Mouse (Mus musculus) brain, adult 2 months (tissue): ENCODE results near the gene Timm8a2.

ENCODE experiments used
- DNase-seq: peaks from one replicate; pipeline ENCODE4 v3.0.0; 2011; ENCODE audit warnings: low read depth, low spot score

The Timm8a2 gene

DNA sequence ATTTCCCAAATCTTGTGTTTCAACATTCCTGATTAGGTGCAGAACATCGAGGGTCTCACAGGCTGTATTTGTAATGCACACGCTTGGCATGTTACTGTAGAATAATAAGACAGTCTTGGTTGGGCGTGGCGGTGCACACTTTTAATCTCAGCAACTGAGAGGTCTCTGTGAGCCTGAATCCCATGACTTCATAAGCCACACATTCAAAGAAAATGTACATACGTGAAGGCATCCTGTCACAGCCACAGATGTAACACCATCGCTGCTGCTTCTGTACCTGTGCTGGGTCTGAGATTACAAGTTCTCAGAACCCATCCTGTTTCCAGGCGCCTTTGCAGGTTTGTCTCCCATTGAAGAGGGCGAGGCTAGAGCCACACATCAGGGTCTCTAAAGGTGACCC lies 22.7 kb upstream of the Timm8a2 start:
- no peak for DNase-seq

DNA sequence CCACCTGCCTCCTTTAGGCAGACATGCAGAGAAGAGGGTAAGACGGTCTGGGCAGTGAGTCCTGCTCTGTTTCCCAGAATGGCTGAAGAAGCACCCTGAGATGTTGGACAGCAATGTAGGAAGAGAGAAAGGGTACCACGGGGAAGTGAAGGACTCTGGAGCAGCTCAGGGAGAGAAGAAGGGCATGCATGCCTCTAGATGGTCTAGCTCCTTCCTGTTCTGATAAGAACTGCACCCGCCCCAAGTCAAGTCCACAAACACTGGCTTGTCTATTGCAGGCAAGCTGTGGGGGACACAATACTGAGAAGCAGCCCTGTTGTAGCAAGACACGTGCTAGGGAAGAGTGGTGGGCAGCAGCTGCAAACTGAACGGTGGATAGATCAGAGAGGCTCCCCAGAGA lies 22.3 kb upstream of the Timm8a2 start:
- no peak for DNase-seq

DNA sequence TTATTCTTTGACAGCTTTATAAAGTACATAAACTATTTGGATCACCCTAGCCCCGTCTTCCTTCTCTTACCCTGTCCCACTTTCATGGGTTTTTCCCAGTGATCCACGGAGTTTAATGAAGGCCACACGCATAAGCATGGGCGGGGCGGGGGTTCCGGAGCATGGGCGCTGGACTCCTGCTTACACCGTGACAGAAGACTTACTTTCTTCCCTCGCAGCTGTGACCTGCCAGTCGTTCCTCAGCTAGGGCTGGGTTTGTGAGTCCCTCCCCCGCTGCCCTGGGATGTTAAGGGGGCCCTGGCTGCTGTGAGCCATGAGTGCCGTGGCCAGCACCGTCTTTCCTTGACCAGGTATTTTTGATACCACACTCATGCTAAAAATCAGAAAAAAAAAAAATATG lies 21.7 kb upstream of the Timm8a2 start:
- no peak for DNase-seq

DNA sequence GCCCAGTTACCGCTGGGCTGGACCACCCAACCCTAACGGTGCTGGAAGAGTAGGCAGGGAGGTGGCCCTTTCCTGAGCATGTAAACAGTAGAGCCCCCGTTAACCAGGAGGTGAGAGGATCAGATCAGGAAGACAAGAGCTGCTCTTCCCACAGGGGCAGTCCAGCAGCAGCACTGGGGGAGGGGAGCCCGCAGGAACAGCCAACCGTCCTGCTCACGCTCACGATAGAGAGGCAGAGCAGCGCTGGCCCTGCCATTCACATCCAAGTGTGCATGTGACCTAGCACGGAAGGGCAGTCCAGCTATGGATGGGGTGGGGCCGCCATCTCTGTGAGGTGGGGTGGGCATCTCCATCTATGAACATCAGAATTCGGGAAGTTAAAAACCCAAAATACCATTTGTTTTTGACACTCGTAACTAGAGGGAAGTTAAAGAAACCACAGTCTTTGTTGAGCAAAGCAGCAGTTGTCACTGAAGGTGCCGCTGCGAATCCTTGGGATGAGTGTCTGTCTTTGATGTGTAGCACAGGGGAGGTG lies 21.0 kb upstream of the Timm8a2 start:
- DNase-seq = no peak

DNA sequence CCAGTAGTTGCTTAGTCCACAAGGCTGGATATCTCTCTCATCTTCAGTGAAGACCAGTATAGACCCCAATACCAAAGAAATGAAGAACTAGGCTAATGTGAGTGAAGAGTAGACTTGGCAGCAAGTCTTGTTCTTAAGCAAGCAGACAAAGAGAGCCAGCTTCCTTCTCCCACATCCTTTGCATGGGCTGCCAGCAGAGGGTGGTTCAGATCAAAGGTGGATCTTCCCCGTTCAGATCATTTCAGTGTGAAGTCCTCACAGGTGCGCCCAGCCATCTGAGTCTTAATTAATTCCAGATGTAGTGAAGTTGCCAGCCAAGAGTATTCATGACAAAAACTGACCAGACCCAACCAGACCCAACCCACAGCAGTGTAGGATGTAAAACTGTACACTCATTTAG lies 16.5 kb upstream of the Timm8a2 start:
- no peak for DNase-seq

DNA sequence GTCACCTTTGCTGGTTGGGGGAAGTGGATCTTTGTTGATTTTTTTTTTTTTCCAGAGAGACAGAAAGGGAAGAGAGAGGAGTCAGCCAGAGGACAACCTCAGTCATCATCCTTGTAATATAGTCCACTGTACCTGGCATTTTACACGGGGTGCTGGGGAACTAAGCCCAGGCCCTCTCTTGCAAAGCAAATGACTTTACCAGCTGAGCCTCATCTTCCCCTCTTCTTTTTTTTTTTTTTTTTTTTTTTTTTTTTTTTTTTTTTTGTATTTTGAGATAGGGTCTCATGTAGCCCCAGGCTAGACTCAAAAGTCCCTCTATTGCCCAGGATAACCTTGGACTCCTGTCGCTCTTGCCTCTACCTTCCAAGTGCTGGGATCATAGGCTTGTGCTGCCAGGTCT lies 15.1 kb upstream of the Timm8a2 start:
- no peak for DNase-seq

DNA sequence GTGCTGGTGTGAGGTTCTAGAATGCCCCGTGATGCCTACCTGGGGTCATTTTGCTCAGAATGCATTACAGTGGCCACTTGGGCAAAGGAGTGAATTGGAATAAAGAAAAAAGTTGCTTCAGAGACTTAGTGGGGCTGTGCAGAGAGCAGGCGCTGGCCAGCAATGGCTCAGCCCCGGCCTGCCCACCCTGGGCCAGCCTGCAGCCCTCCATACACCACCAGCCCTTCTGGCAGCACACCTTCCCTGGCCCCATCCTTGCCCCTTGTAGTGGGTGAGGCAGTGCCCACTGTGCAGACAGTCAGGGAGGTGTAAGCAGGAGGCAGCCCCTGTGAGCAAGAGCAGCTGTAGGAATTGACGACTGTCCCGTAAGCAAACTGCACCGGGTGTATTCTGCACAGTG lies 13.9 kb upstream of the Timm8a2 start:
- DNase-seq = no peak

DNA sequence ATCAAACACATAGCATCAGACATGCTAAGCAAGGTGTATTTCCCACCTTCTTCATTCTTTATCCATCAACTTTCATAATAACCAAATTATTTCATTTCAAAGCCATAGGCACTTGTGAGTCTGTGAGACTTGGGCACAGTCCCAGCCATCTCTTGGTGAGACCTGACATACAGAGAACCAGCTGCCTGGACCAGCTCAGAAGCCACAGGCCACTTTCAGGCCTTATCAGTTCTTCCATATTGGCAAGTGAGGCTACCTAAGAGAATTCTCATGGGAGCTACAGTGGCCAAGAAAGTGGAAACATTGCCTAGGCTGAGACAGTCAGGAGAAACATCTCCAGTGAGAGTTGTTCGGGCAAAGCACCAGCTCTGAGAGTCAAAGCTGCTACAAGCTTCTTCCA lies 11.4 kb upstream of the Timm8a2 start:
- no peak for DNase-seq

DNA sequence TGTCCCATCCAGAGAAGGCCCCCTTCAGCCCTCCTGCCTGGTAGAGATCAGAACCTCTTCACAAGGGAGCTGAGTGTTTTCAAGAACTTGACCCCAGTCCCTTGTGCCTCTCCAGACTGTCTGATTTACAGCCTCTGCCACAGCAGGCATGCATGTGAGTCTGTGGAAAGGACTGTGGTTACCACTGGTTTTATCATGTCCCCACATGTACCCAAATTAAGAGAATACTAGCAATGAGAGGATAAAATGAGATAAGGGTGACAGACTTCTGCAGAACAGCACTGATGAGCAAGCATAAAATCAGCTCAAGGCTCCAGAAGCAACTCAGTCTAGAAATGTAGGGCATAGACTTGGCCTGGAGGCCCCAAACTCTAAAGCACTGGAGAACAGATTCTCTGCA lies 10.5 kb upstream of the Timm8a2 start:
- DNase-seq = no peak

DNA sequence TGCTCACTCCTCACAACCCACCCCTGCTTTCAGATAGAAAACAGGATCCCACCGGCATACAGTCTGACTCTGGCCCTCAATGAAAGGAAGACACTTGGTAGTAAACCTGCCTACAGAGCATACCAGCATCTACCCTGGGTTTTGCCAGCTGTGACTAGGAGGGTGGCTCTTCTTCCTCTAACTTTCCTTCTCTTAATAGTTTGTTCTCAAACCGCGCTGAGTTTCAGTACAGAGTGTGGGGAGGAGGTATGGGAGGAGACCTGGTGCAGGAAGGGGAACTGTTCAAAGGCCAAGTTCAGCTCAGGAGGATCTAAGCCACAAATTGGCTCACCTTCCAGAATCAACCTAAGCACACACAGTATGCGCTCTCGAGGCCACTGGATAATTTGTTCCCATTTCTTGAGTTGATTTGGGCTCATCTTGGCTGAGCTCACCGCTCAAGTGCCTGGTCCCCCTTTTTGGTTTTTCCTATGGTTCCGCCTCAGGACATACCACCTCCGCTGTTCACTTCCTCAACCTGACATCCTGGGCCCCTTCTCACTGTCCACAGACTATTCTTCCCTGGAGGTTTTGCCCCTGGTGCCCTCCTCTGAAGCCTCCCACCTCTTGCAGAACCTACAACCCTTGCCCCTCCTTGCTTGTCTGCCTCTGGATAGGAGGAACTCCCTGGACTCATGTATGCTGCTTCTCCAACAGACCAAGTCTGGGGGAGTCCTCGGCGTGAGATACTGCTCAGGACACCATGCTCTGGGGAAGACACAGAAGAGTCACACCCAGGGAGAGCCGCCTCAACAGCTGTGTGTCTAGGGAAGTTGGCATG lies 5.3 kb upstream of the Timm8a2 start:
- DNase-seq = no peak

DNA sequence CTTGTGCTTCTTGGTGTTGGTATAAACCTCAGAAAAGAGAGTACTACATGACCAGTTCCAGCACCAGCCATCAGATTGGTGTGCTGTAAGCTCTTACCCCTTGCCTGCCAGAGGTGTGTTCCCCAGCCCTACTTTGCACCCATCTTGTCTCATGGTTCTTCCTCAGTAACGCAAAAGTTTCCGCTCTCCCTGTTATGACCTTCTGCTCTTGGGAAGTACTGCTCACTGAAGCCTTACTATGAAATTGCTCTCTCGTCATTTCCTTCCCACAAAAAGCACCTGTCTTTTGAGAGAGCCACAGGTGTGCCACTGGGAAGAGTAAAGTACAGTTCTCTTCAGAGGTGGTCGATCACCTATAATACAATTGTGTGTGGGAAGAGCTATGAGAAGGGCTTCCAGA lies 4.6 kb upstream of the Timm8a2 start:
- no peak for DNase-seq

DNA sequence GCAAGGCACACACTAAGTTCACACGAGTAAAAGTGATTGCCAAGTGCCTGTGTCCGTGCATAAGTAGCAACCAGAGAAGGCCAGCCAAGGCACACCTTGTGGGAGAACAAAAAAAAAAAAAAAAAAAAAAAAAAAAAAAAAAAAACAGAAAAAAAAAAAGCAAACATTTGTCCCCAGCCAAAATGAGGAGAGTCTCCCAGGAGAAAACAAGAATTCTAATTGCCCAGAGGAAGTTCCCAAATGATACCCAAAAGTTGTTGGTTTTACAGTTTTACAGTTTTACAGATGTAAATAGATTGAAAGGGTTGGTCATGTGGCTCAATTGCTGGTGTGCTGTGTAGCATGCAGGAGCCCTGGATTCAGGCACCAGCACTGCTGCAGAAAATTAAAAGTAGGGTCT lies 2.4 kb upstream of the Timm8a2 start:
- DNase-seq = no peak

DNA sequence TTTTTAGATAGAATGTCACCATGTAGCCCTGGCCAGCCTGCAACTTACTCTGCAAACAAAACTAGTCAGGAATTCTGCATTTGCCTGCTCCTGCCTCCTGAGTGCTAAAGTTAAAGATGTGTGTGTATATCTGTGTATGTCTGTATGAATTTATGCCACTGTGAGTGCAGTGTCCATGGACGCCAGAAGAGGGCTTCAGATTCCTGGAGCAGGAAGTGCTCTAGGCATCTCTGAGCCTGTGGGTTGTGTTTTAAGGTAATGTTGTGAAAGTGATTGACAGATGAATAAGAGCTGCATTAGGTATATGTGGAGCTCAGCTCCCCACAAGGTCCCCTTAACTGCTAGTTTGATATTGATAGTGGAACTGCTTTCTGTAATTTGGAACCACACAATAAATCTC lies 707 bp downstream of the Timm8a2 start:
- DNase-seq = no peak

DNA sequence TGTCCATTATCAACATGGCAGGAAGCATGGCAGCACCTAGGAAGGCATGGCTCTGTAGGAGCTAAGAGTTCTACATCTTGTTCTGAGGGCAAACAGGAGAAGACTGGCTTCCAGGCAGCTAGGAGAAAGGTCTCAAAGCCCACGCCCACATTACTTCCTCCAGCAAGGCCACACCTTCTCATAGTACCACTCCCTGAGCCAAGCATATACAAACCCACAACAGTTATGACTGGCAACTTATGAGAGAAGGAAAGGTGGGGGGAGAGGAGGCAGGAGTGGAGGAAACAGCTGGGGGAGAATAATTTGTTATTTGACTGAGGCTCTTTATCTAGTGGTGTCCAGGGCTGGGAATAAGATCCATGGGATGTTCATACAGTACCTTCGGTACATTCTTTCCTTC lies 1.4 kb downstream of the Timm8a2 start:
- DNase-seq = no peak

DNA sequence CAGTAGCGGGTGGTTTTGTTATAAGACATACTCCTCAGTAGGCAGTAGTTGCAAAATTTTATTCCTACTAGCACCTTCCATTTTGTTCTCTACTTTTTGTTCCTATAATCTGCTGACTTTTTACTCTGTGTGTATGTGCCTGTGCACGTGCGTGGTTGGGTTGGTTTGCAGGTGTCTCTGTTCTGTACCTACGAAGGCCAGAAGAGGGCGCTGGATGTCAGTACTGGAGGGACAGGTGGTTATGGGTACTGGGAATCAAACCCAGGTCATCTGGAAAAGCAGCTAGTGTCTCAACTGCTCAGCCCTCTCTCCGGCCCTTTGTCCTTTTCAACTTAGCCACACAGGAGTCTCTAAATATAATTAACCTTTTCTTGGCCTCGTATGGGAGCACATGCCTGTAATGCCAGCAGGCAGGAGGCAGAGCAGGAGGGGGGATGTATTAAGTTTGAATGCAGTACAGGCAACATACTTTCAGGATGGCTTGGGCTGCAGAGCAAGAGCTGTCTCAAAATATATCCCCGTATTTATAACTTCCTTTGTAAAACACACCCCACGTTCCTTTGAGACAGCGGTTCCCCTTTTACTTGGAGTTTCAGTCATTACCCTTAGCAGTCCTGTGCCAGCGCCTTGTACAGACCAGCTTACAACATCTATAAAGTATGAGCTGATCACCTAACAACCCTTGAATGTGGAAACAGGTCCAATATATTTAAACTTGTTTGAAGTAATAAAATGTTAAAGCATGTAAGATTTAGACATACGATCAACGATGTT lies 4.6 kb downstream of the Timm8a2 start:
- DNase-seq = no peak

DNA sequence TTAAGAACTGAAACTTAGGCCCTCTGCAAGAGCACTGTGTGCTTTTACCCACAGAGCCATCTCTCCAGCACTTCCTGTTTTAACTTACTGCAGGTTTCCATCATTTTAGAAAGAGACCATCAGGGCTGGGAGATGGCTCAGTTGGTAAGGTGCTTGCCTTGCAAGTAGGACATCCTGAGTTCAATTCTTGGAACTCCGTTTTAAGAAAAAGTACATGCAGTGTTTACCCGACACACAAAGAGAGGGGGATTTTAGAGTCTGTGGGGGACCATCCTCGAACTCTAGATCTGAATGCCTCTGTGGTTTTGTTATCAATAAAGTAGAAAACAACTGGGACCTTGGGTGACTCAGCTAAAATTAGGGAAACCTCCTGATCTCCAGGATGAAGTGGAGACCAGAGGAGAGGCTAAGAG lies 6.9 kb downstream of the Timm8a2 start:
- no peak for DNase-seq

DNA sequence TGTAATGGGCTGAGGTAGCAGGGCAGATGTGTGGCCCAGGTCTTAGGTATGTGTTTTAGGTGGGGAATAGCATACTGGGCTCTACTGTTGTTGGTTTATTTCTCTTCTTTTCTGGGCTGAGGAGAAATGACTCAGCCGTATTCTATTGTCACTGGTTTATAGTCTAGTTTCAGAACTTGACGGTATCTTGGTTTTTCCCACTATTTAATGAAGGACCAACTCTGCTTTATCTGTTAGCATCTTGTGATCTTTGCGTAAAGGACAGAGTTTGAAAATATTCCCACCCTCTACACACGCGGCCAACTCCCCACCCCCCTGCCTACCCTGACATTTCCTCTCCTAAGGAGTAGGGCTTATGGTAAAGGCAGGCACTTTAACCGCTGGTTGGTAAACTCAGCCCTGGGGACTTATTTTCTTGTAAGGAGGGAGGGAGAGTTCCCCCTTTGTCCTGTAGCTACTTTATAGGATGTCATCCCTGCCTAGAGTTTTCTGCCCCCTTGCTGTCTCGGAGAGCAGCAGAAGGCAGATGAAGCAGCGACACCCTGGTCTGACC lies 7.7 kb downstream of the Timm8a2 start:
- DNase-seq = no peak

DNA sequence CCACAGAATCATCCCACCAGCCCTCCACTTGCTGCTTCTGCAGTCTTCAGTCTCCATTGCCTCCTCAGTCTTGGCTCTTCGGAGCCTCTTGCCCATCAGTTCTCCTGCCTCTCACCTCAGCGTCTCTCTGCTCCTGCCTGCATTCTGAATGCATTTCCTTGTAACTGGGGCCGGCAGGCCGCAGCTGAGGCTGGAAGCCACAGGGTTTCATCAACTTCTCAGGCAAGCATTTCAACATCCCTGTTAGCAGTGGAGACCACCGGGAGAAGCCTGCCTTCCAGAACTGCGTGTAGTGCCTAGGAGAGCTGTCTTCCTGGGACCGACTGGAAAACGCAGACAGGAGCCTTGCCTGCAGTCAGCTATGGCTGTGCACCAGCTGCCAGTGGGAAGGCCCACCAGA lies 13.3 kb downstream of the Timm8a2 start:
- no peak for DNase-seq

DNA sequence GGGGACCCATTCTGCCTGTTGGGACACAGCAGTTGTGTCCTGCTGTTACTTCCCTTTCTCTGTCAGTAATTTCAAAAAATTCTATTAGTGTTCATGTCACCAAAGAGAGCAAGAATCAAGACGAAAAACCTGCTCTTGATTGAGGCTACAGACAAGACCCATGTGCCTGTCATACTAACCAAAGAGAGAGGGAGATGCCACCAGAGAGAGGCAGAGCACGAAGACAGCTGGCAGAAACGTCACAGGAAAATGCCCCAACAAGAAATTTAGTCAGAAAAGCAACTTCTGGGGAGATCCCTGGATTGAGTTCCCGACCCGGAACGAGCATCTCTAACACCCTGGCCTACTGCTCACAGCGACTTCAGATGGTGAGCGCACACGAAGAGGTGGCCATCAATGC lies 14.3 kb downstream of the Timm8a2 start:
- DNase-seq = no peak

DNA sequence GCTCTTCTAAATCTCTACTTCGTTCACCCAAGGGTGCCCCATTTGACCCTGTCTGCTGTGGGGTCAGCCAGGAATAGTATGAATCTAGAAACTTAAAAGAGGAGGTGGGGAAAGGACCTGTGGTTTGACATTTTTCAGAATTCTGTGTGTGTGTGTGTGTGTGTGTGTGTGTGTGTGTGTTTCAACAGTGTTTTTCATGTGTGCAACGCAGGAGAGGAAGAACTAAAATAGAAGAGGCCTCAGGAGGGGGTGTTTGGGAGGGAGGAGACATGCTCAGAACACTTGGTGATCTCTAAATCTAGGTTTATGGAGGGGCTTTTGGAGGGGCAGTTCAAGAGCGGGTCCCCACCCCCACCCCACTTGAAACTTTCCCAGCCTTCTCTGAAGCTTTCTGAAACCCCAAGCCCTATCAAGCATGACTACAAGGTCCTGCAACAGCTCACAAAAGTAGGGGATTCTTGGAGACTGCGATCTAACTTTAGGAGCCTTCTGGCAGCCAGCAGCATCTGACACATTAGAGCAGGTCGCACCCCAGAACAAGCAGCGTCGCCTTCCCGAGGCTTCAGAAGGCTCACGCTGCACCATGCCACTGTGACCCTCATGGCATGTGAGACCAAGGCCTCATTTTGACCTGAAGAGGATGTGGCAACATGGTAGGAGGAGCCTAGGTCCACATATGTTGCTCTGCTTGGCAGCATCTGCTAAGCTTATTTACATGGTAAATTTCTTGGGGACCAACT lies 18.6 kb downstream of the Timm8a2 start:
- DNase-seq = no peak

DNA sequence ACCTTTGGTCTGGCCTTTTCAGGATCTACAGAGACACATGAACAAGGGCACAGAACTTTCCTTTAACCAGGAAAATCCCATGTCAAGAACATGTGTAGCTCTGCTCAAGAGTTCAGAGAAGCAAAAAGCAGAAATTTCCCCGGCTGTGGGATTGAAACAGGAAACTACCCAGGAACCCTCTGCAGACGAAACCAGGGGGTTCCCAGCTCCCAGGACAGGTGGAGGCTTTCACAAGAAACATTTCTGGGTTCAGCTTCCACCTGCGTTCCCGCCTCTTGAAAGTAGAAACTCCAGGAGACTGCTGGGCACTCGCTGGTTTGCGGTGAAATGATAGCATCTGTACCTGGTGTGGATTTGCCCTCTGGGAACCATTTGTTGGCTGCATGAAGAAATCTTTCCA lies 22.4 kb downstream of the Timm8a2 start:
- DNase-seq = no peak

DNA sequence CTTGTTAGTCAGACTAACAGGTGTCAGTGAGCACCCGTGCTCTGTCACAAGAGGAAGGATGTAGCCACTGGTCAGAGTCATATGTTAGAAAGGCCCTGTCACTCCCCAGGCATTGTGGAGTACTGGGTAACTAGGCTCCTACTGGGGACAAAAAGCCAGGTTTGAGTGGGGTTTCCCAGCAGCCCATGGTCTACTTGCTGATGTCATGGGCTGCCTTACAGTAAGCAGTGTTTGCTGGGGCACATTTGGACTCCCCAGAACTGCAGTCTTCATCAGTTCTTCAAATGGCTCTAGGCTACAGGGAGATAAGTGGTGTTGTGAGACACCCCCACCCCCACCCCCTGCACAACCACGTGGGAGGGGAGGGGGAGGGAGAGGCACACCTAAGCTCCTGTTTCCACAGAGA lies 23.5 kb downstream of the Timm8a2 start:
- DNase-seq = no peak
